Mouse (Mus musculus) CH12.LX (cell line): ENCODE data around the gene Skp2. TPM values are rescaled to one million over a fixed set of nuclear protein-coding genes. Genes with fewer than 3 reads are reported as not detected.

ENCODE experiments used
- DNase-seq: peaks from one replicate; pipeline ENCODE4 v3.0.0-alpha.2; 2013; ENCODE audit errors: extremely low read depth
- H3K27ac ChIP-seq: 2 replicates; pipeline ENCODE4 v1.5.1; 2012; ENCODE audit warnings: low read depth, mild to moderate bottlenecking, control low read depth, moderate library complexity; ENCODE audit not compliant: insufficient read depth
- H3K27me3 ChIP-seq: replicated peaks from 2 replicates; pipeline ENCODE3; 2012; ENCODE audit warnings: inconsistent platforms
- H3K36me3 ChIP-seq, 2 experiments: replicated peaks in 1 of 2; 2 replicates each; pipeline versions ENCODE3 to v1.6.1; 2012; ENCODE audit warnings: inconsistent platforms in 1 of 2, low read length in 1 of 2, mild to moderate bottlenecking in 1 of 2, mixed read lengths in 1 of 2, moderate library complexity in 1 of 2; ENCODE audit not compliant: control insufficient read depth in 1 of 2, insufficient read depth in 1 of 2
- H3K4me1 ChIP-seq, 2 experiments: 2 replicates each; pipeline ENCODE4 v1.6.1; 2012; ENCODE audit warnings: inconsistent platforms in 1 of 2, moderate library complexity in 1 of 2; ENCODE audit not compliant: insufficient read depth in 2 of 2, control insufficient read depth in 1 of 2
- H3K4me2 ChIP-seq: 2 replicates; pipeline ENCODE4 v1.6.1; 2012; ENCODE audit warnings: low read depth, mild to moderate bottlenecking, control low read depth; ENCODE audit not compliant: poor library complexity, insufficient read depth, severe bottlenecking
- H3K4me3 ChIP-seq, 3 experiments: fragments of 150-350 bp in 1 of 3; sonication (generic) in 1 of 3; replicated peaks in 1 of 3; 2 replicates each; pipeline versions ENCODE3 to v1.5.1; 2011 to 2012; ENCODE audit warnings: low read depth in 2 of 3, low read length in 2 of 3, mild to moderate bottlenecking in 2 of 3, moderate library complexity in 2 of 3, control low read depth in 1 of 3, improper control_type of control experiment in 1 of 3, inconsistent platforms in 1 of 3, mixed read lengths in 1 of 3; ENCODE audit not compliant: poor library complexity in 1 of 3
- H3K79me2 ChIP-seq: replicated peaks from 2 replicates; pipeline ENCODE4 v1.6.1; 2012; ENCODE audit warnings: mild to moderate bottlenecking, moderate library complexity; ENCODE audit not compliant: control insufficient read depth, poor library complexity, insufficient read depth, severe bottlenecking; ENCODE audit errors: extremely low read depth
- H3K9ac ChIP-seq: 2 replicates; pipeline ENCODE4 v1.6.1; 2012; ENCODE audit warnings: low read depth, mild to moderate bottlenecking, control low read depth, moderate library complexity; ENCODE audit not compliant: insufficient read depth
- H3K9me3 ChIP-seq: replicated peaks from 2 replicates; pipeline ENCODE3; 2012; ENCODE audit warnings: low read length, inconsistent platforms, mixed read lengths
- CHD1 ChIP-seq: IDR thresholded peaks from 2 replicates; pipeline ENCODE4 v1.6.1; 2012; ENCODE audit warnings: low read depth, low read length, improper control_type of control experiment, inconsistent platforms
- E2F4 ChIP-seq: IDR thresholded peaks from 2 replicates; pipeline ENCODE4 v1.6.1; 2011; ENCODE audit warnings: low read depth, low read length, improper control_type of control experiment; ENCODE audit not compliant: insufficient replicate concordance
- ELF1 ChIP-seq: IDR thresholded peaks from 2 replicates; pipeline ENCODE4 v1.6.1; 2014; ENCODE audit warnings: low read depth, mild to moderate bottlenecking, inconsistent platforms, low read length, improper control_type of control experiment
- GABPA ChIP-seq: IDR thresholded peaks from 2 replicates; pipeline ENCODE4 v1.6.1; 2012; ENCODE audit warnings: low read depth, low read length, improper control_type of control experiment, inconsistent platforms; ENCODE audit not compliant: insufficient replicate concordance
- JUN ChIP-seq: IDR thresholded peaks from 2 replicates; pipeline ENCODE4 v1.6.1; 2011; ENCODE audit warnings: low read depth, mild to moderate bottlenecking, low read length, improper control_type of control experiment, moderate library complexity; ENCODE audit not compliant: insufficient read depth
- KAT2A ChIP-seq: IDR thresholded peaks from 2 replicates; pipeline ENCODE4 v1.6.1; 2012; ENCODE audit warnings: low read length, improper control_type of control experiment, inconsistent platforms; ENCODE audit not compliant: insufficient replicate concordance
- MAX ChIP-seq: IDR thresholded peaks from 2 replicates; pipeline ENCODE4 v1.6.1; 2011; ENCODE audit warnings: low read length, improper control_type of control experiment
- MEF2A ChIP-seq: IDR thresholded peaks from 2 replicates; pipeline ENCODE4 v1.6.1; 2014; ENCODE audit warnings: low read depth, mild to moderate bottlenecking, inconsistent platforms, low read length, improper control_type of control experiment, borderline replicate concordance
- MXI1 ChIP-seq: IDR thresholded peaks from 2 replicates; pipeline ENCODE4 v1.6.1; 2011; ENCODE audit warnings: mild to moderate bottlenecking, low read depth, low read length, improper control_type of control experiment
- NELFE ChIP-seq: IDR thresholded peaks from 2 replicates; pipeline ENCODE4 v1.6.1; 2011; ENCODE audit warnings: low read depth, low read length, improper control_type of control experiment
- NRF1 ChIP-seq: IDR thresholded peaks from 2 replicates; pipeline ENCODE4 v1.6.1; 2014; ENCODE audit warnings: low read depth, mild to moderate bottlenecking, inconsistent platforms, low read length, improper control_type of control experiment, moderate library complexity
- POLR2A ChIP-seq: IDR thresholded peaks from 2 replicates; pipeline ENCODE4 v1.6.1; 2011; ENCODE audit warnings: low read depth, mild to moderate bottlenecking, improper control_type of control experiment, low read length
- POLR2AphosphoS2 ChIP-seq: IDR thresholded peaks from 2 replicates; pipeline ENCODE4 v1.6.1; 2011; ENCODE audit warnings: low read depth, low read length, improper control_type of control experiment
- SMC3 ChIP-seq: IDR thresholded peaks from 2 replicates; pipeline ENCODE4 v1.6.1; 2011; ENCODE audit warnings: low read depth, low read length, improper control_type of control experiment
- TBP ChIP-seq: conservative IDR thresholded peaks from 2 replicates; pipeline ENCODE4 v1.6.1; 2011; ENCODE audit warnings: low read depth, low read length, improper control_type of control experiment
- TCF12 ChIP-seq: IDR thresholded peaks from 2 replicates; pipeline ENCODE4 v1.6.1; 2014; ENCODE audit warnings: low read depth, mild to moderate bottlenecking, inconsistent platforms, low read length, improper control_type of control experiment
- UBTF ChIP-seq: IDR thresholded peaks from 2 replicates; pipeline ENCODE4 v1.6.1; 2012; ENCODE audit warnings: low read depth, mild to moderate bottlenecking, inconsistent platforms, low read length, improper control_type of control experiment, moderate library complexity
- USF2 ChIP-seq: conservative IDR thresholded peaks from 2 replicates; pipeline ENCODE4 v1.6.1; 2011; ENCODE audit warnings: low read depth, low read length, improper control_type of control experiment
- ZC3H11A ChIP-seq: IDR thresholded peaks from 2 replicates; pipeline ENCODE4 v1.6.1; 2012; ENCODE audit warnings: low read depth, mild to moderate bottlenecking, inconsistent platforms, low read length, improper control_type of control experiment
- ZMIZ1 ChIP-seq: IDR thresholded peaks from 2 replicates; pipeline ENCODE4 v1.6.1; 2012; ENCODE audit warnings: low read depth, mild to moderate bottlenecking, inconsistent platforms, low read length, improper control_type of control experiment
- dilution Hi-C: fragments of 300-500 bp; cut with MboI; formaldehyde crosslinking; loops from 2 replicates; pipeline ENCODE4 v1.14.3; 2020; ENCODE audit warnings: low sequenced_read_pairs; ENCODE audit not compliant: extremely low pct_unique_long_range_greater_than_20kb, extremely low pct_ligation_motif_present
- in situ Hi-C: fragments of 300-500 bp; cut with MboI; formaldehyde crosslinking; loops from 3 replicates; pipeline ENCODE4 v1.14.3; 2019; ENCODE audit warnings: low sequenced_read_pairs, low pct_ligation_motif_present, low pct_unique_long_range_greater_than_20kb, mixed read lengths
- polyA plus RNA-seq: library from polyadenylated mRNA; unstranded; fragments of >175 nt; gene quantifications from 2 replicates; pipeline ENCODE4 v1.2.1, GENCODE M21; 2012; ENCODE audit warnings: low read depth; ENCODE audit not compliant: insufficient read length
- total RNA-seq, 2 experiments: library from RNA; depleted of rRNA; stranded (reverse); fragments of 300-350 nt in 1 of 2; fragments of >200 nt in 1 of 2; gene quantifications; 2 replicates each; pipeline ENCODE4 v1.2.3; 2012 to 2014

Skp2 gene
- total and polyA plus RNA-seq, 3 experiments, result 14.1 to 23.2 (median 23.1) TPM

- H3K9ac ChIP-seq, result no peak overlapping the region
- H3K4me1 ChIP-seq, result peaks cover 0 to 24% of the 10 kb centered on the region in 2 experiments; a peak in 2 of 4 replicates
- dilution Hi-C loops, result no loop called here
- in situ Hi-C loops, result loop anchor here (10.0 kb wide), 1 partner anchor 54 kb away; no protein-coding TSS in a partner anchor
- peaks cover 21% of the 10 kb centered on the region for H3K79me2 ChIP-seq
- peaks cover 50 to 85% of the 10 kb centered on the region in 2 experiments for H3K36me3 ChIP-seq
- no peak overlapping the region for H3K4me2 ChIP-seq
- no peaks in the 10 kb centered on the region for H3K9me3 ChIP-seq
- no peak for DNase-seq
- no peak for TF ChIP-seq NRF1
- no peak for TF ChIP-seq SMC3
- no peak for TF ChIP-seq GABPA
- TF ChIP-seq POLR2AphosphoS2, result no peak
- TF ChIP-seq MXI1, result no peak
- no peak for TF ChIP-seq TBP
- TF ChIP-seq ELF1, result no peak
- no peak for TF ChIP-seq UBTF
- no peak for TF ChIP-seq ZC3H11A
- TF ChIP-seq KAT2A, result no peak
- TF ChIP-seq TCF12, result no peak
- H3K4me3 ChIP-seq, result no peak overlapping the region
- H3K27me3 ChIP-seq, result no peaks in the 10 kb centered on the region
- H3K27ac ChIP-seq, result no peak overlapping the region
Measured at GRCm38 (mm10) chr15:9130772-9131498, 24.3 kb downstream of the Skp2 start.

- Histone ChIP-seq H3K79me2 (peaks cover 3% of the 10 kb centered on the region; the same call in 1 of the 2 replicates), H3K27ac (no peak overlapping the region), H3K4me3 (no peak overlapping the region), H3K36me3 (peaks cover 61 to 88% of the 10 kb centered on the region in 2 experiments), H3K4me1 (peaks cover 0 to 12% of the 10 kb centered on the region in 2 experiments; a peak in 2 of 4 replicates), H3K27me3 (no peaks in the 10 kb centered on the region), H3K4me2 (no peak overlapping the region), H3K9ac (no peak overlapping the region), H3K9me3 (no peaks in the 10 kb centered on the region)
- dilution Hi-C loops (no loop called here), in situ Hi-C loops (no loop called here)
- TF ChIP-seq UBTF (no peak), TBP (no peak), MAX (no peak), POLR2A (no peak), USF2 (no peak), SMC3 (no peak), ZMIZ1 (no peak), JUN (no peak), MEF2A (no peak), E2F4 (no peak), ELF1 (no peak), NELFE (no peak), ZC3H11A (no peak), CHD1 (no peak)
- no peak for DNase-seq
Measured at GRCm38 (mm10) chr15:9127051-9127791, 28.0 kb downstream of the Skp2 start.
